Mouse (Mus musculus): ENCODE measurements at regions not wholly inside any gene's neighbourhood (a gene's known extent, or its start where the extent isn't known, plus 50 kb on each side); places are given as distances from the start of the nearest gene placed in this dataset.

- 73% methylated on average over 12 of the region's 12 CpGs for WGBS
- Histone ChIP-seq H3K4me3 (replicated peaks; ENCODE audit: control insufficient read depth, low read depth, low read length) (no peak overlapping the region), H3K27ac (ENCODE audit: control insufficient read depth, insufficient read depth, low read depth, low read length, poor library complexity) (no peak overlapping the region), H3K4me1 (ENCODE audit: control insufficient read depth, insufficient read depth, low read length) (no peaks in the 10 kb centered on the region)
- TF ChIP-seq CTCF (IDR thresholded peaks at IDR 0.05; ENCODE audit: control insufficient read depth, insufficient read depth, low read length): no peak
- TF ChIP-seq POLR2A (IDR thresholded peaks at IDR 0.05; ENCODE audit: borderline replicate concordance, control insufficient read depth, low read depth, low read length): no peak
Observed at GRCm38 (mm10) chr12:110332616-110333154, 53.8 kb downstream of the Dio3 start.

DNA sequence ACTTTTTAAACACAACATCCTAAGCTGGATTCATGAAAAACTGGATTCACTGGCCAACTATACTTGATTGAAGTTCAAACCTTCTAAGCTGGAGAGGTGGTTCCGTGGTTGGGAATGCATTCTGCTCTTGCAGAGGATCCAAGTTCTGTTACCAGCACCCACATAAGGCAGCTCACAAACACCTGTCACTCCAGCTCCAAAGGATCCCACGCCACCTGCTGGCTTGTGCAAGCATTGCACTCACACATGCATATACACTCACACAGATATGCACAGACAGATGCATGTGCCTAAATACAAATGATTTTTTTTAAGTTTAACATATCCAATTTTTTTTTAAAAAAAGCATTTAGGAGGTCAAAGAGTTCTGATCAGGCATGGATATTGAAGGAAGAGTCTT, 55.7 kb downstream of the Dio3 start:
- no peak overlapping the region for H3K4me3 ChIP-seq (replicated peaks; ENCODE audit: control insufficient read depth, low read depth, low read length)
- no peak for TF ChIP-seq CTCF (IDR thresholded peaks at IDR 0.05; ENCODE audit: control insufficient read depth, insufficient read depth, low read length)
- no peak for TF ChIP-seq POLR2A (IDR thresholded peaks at IDR 0.05; ENCODE audit: borderline replicate concordance, control insufficient read depth, low read depth, low read length)
- no peak overlapping the region for H3K27ac ChIP-seq (ENCODE audit: control insufficient read depth, insufficient read depth, low read depth, low read length, poor library complexity)
- WGBS: 63% methylated on average over 2 of the region's 2 CpGs
- no peaks in the 10 kb centered on the region for H3K4me1 ChIP-seq (ENCODE audit: control insufficient read depth, insufficient read depth, low read length)

GRCm38 (mm10) chr12:110344280-110344827, 65.5 kb downstream of the Dio3 start:
- no peak overlapping the region for H3K4me3 ChIP-seq (replicated peaks; ENCODE audit: control insufficient read depth, low read depth, low read length)
- H3K27ac ChIP-seq (ENCODE audit: control insufficient read depth, insufficient read depth, low read depth, low read length, poor library complexity): no peak overlapping the region
- WGBS: 69% methylated on average over 4 of the region's 4 CpGs
- no peak for TF ChIP-seq CTCF (IDR thresholded peaks at IDR 0.05; ENCODE audit: control insufficient read depth, insufficient read depth, low read length)
- no peak for TF ChIP-seq POLR2A (IDR thresholded peaks at IDR 0.05; ENCODE audit: borderline replicate concordance, control insufficient read depth, low read depth, low read length)
- H3K4me1 ChIP-seq (ENCODE audit: control insufficient read depth, insufficient read depth, low read length): no peaks in the 10 kb centered on the region

- no peak for TF ChIP-seq CTCF (IDR thresholded peaks at IDR 0.05; ENCODE audit: control insufficient read depth, insufficient read depth, low read length)
- no peak for TF ChIP-seq POLR2A (IDR thresholded peaks at IDR 0.05; ENCODE audit: borderline replicate concordance, control insufficient read depth, low read depth, low read length)
- WGBS: 74% methylated on average over 1 of the region's 1 CpGs
- Histone ChIP-seq H3K4me3 (replicated peaks; ENCODE audit: control insufficient read depth, low read depth, low read length) (no peak overlapping the region), H3K4me1 (ENCODE audit: control insufficient read depth, insufficient read depth, low read length) (no peaks in the 10 kb centered on the region), H3K27ac (ENCODE audit: control insufficient read depth, insufficient read depth, low read depth, low read length, poor library complexity) (no peak overlapping the region)
Observed at GRCm38 (mm10) chr12:110349621-110350020, 70.8 kb downstream of the Dio3 start.

DNA sequence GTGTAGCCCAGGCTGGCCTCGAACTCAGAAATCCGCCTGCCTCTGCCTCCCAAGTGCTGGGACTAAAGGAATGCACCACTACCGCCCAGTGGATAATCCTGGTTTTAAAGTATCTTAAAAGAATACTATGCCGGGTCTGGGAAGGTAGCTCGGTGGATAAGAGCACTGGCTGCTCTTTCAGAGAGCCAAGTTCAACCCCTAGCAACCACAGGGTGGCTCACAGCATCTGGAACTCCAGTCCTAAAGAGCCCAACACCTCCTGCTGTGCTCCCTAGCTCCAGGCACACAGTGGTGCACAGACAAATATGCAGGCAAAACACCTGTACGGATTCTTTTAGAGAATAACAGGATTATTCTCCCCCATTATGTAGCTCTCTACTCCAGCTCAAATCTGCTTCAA, 77.0 kb downstream of the Dio3 start:
- no peaks in the 10 kb centered on the region for H3K4me1 ChIP-seq (ENCODE audit: control insufficient read depth, insufficient read depth, low read length)
- TF ChIP-seq POLR2A (IDR thresholded peaks at IDR 0.05; ENCODE audit: borderline replicate concordance, control insufficient read depth, low read depth, low read length): no peak
- no peak for TF ChIP-seq CTCF (IDR thresholded peaks at IDR 0.05; ENCODE audit: control insufficient read depth, insufficient read depth, low read length)
- H3K4me3 ChIP-seq (replicated peaks; ENCODE audit: control insufficient read depth, low read depth, low read length): no peak overlapping the region
- 71% methylated on average over 6 of the region's 6 CpGs for WGBS
- H3K27ac ChIP-seq (ENCODE audit: control insufficient read depth, insufficient read depth, low read depth, low read length, poor library complexity): no peak overlapping the region

GRCm38 (mm10) chr12:110367102-110367501, 79.8 kb upstream of the Ppp2r5c start:
- TF ChIP-seq CTCF (IDR thresholded peaks at IDR 0.05; ENCODE audit: control insufficient read depth, insufficient read depth, low read length) (no peak), POLR2A (IDR thresholded peaks at IDR 0.05; ENCODE audit: borderline replicate concordance, control insufficient read depth, low read depth, low read length) (no peak)
- no peak overlapping the region for H3K4me3 ChIP-seq (replicated peaks; ENCODE audit: control insufficient read depth, low read depth, low read length)
- no peak overlapping the region for H3K27ac ChIP-seq (ENCODE audit: control insufficient read depth, insufficient read depth, low read depth, low read length, poor library complexity)
- whole genome bisulfite sequencing: 85% methylated on average over 6 of the region's 6 CpGs
- no peaks in the 10 kb centered on the region for H3K4me1 ChIP-seq (ENCODE audit: control insufficient read depth, insufficient read depth, low read length)

DNA sequence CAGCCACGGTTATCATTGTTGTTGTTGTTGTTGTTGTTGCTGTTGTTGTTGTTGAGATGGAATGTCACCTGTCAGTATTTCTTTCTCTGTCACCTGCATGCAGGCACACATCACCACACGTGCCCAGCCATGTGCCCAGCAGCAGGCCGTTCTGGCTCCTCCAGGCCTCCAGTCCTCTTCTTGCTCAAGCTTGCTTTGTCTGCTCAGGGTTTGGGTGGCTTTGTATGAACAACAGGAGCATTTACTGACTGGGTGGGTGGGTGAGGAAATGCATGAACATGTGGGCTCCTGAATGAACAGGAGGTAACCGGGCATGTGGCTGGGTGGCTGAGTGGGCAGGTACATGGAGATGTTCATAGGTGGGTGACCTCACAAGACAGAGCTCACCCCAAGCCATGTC, 79.1 kb upstream of the Ppp2r5c start:
- Histone ChIP-seq H3K27ac (ENCODE audit: control insufficient read depth, insufficient read depth, low read depth, low read length, poor library complexity) (no peak overlapping the region), H3K4me3 (replicated peaks; ENCODE audit: control insufficient read depth, low read depth, low read length) (no peak overlapping the region), H3K4me1 (ENCODE audit: control insufficient read depth, insufficient read depth, low read length) (no peaks in the 10 kb centered on the region)
- TF ChIP-seq POLR2A (IDR thresholded peaks at IDR 0.05; ENCODE audit: borderline replicate concordance, control insufficient read depth, low read depth, low read length) (no peak), CTCF (IDR thresholded peaks at IDR 0.05; ENCODE audit: control insufficient read depth, insufficient read depth, low read length) (no peak)
- 83% methylated on average over 4 of the region's 4 CpGs for WGBS

GRCm38 (mm10) chr12:110371886-110372690, 74.8 kb upstream of the Ppp2r5c start:
- no peak overlapping the region for H3K4me3 ChIP-seq (replicated peaks; ENCODE audit: control insufficient read depth, low read depth, low read length)
- no peak for TF ChIP-seq CTCF (IDR thresholded peaks at IDR 0.05; ENCODE audit: control insufficient read depth, insufficient read depth, low read length)
- no peak for TF ChIP-seq POLR2A (IDR thresholded peaks at IDR 0.05; ENCODE audit: borderline replicate concordance, control insufficient read depth, low read depth, low read length)
- 83% methylated on average over 13 of the region's 13 CpGs for WGBS

More at GRCm38 (mm10) chr12:110371886-110372690, 74.8 kb upstream of the Ppp2r5c start:
- Histone ChIP-seq H3K4me1 (ENCODE audit: control insufficient read depth, insufficient read depth, low read length) (no peaks in the 10 kb centered on the region), H3K27ac (ENCODE audit: control insufficient read depth, insufficient read depth, low read depth, low read length, poor library complexity) (no peak overlapping the region)

Data from bone marrow, adult 2 months (tissue).